Mouse (Mus musculus) CH12.LX (cell line): ENCODE measurements around the gene Dtymk. TPM values are rescaled to one million over a fixed set of nuclear protein-coding genes. Genes with fewer than 3 reads are reported as not detected.
"Not testable (repeated sequence)": the region's sequence is repeated elsewhere in the genome, so short reads cannot be mapped to it uniquely, and the experiment has no call there.

ENCODE experiments used
- DNase-seq: peaks from one replicate; pipeline ENCODE4 v3.0.0-alpha.2; 2013; ENCODE audit errors: extremely low read depth
- H3K27ac ChIP-seq: 2 replicates; pipeline ENCODE4 v1.5.1; 2012; ENCODE audit warnings: low read depth, mild to moderate bottlenecking, control low read depth, moderate library complexity; ENCODE audit not compliant: insufficient read depth
- H3K27me3 ChIP-seq: replicated peaks from 2 replicates; pipeline ENCODE3; 2012; ENCODE audit warnings: inconsistent platforms
- H3K36me3 ChIP-seq, 2 experiments: replicated peaks in 1 of 2; 2 replicates each; pipeline versions ENCODE3 to v1.6.1; 2012; ENCODE audit warnings: inconsistent platforms in 1 of 2, low read length in 1 of 2, mild to moderate bottlenecking in 1 of 2, mixed read lengths in 1 of 2, moderate library complexity in 1 of 2; ENCODE audit not compliant: control insufficient read depth in 1 of 2, insufficient read depth in 1 of 2
- H3K4me1 ChIP-seq, 2 experiments: 2 replicates each; pipeline ENCODE4 v1.6.1; 2012; ENCODE audit warnings: inconsistent platforms in 1 of 2, moderate library complexity in 1 of 2; ENCODE audit not compliant: insufficient read depth in 2 of 2, control insufficient read depth in 1 of 2
- H3K4me2 ChIP-seq: 2 replicates; pipeline ENCODE4 v1.6.1; 2012; ENCODE audit warnings: low read depth, mild to moderate bottlenecking, control low read depth; ENCODE audit not compliant: poor library complexity, insufficient read depth, severe bottlenecking
- H3K4me3 ChIP-seq, 3 experiments: fragments of 150-350 bp in 1 of 3; sonication (generic) in 1 of 3; replicated peaks in 1 of 3; 2 replicates each; pipeline versions ENCODE3 to v1.5.1; 2011 to 2012; ENCODE audit warnings: low read depth in 2 of 3, low read length in 2 of 3, mild to moderate bottlenecking in 2 of 3, moderate library complexity in 2 of 3, control low read depth in 1 of 3, improper control_type of control experiment in 1 of 3, inconsistent platforms in 1 of 3, mixed read lengths in 1 of 3; ENCODE audit not compliant: poor library complexity in 1 of 3
- H3K79me2 ChIP-seq: replicated peaks from 2 replicates; pipeline ENCODE4 v1.6.1; 2012; ENCODE audit warnings: mild to moderate bottlenecking, moderate library complexity; ENCODE audit not compliant: control insufficient read depth, poor library complexity, insufficient read depth, severe bottlenecking; ENCODE audit errors: extremely low read depth
- H3K9ac ChIP-seq: 2 replicates; pipeline ENCODE4 v1.6.1; 2012; ENCODE audit warnings: low read depth, mild to moderate bottlenecking, control low read depth, moderate library complexity; ENCODE audit not compliant: insufficient read depth
- H3K9me3 ChIP-seq: replicated peaks from 2 replicates; pipeline ENCODE3; 2012; ENCODE audit warnings: low read length, inconsistent platforms, mixed read lengths
- BHLHE40 ChIP-seq: IDR thresholded peaks from 2 replicates; pipeline ENCODE4 v1.6.1; 2011; ENCODE audit warnings: mild to moderate bottlenecking, low read depth, low read length, improper control_type of control experiment
- CTCF ChIP-seq, 2 experiments: IDR thresholded peaks in 1 of 2; conservative IDR thresholded peaks in 1 of 2; 2 replicates each; pipeline ENCODE4 v1.5.1; 2011 to 2012; ENCODE audit warnings: low read depth in 2 of 2, low read length in 2 of 2, improper control_type of control experiment in 1 of 2, inconsistent platforms in 1 of 2, mild to moderate bottlenecking in 1 of 2, moderate library complexity in 1 of 2
- E2F4 ChIP-seq: IDR thresholded peaks from 2 replicates; pipeline ENCODE4 v1.6.1; 2011; ENCODE audit warnings: low read depth, low read length, improper control_type of control experiment; ENCODE audit not compliant: insufficient replicate concordance
- HCFC1 ChIP-seq: IDR thresholded peaks from 2 replicates; pipeline ENCODE4 v1.6.1; 2012; ENCODE audit warnings: low read depth, mild to moderate bottlenecking, inconsistent platforms, low read length, improper control_type of control experiment
- IRF4 ChIP-seq: IDR thresholded peaks from 2 replicates; pipeline ENCODE4 v1.6.1; 2014; ENCODE audit warnings: low read depth, mild to moderate bottlenecking, inconsistent platforms, low read length, improper control_type of control experiment
- MAFK ChIP-seq: IDR thresholded peaks from 2 replicates; pipeline ENCODE4 v1.6.1; 2011; ENCODE audit warnings: low read length, improper control_type of control experiment; ENCODE audit not compliant: insufficient replicate concordance
- MAX ChIP-seq: IDR thresholded peaks from 2 replicates; pipeline ENCODE4 v1.6.1; 2011; ENCODE audit warnings: low read length, improper control_type of control experiment
- MAZ ChIP-seq: IDR thresholded peaks from 2 replicates; pipeline ENCODE4 v1.6.1; 2012; ENCODE audit warnings: low read depth, mild to moderate bottlenecking, inconsistent platforms, low read length, improper control_type of control experiment, moderate library complexity
- MEF2A ChIP-seq: IDR thresholded peaks from 2 replicates; pipeline ENCODE4 v1.6.1; 2014; ENCODE audit warnings: low read depth, mild to moderate bottlenecking, inconsistent platforms, low read length, improper control_type of control experiment, borderline replicate concordance
- MYC ChIP-seq: IDR thresholded peaks from 2 replicates; pipeline ENCODE4 v1.6.1; 2011; ENCODE audit warnings: low read depth, mild to moderate bottlenecking, improper control_type of control experiment, low read length
- NELFE ChIP-seq: IDR thresholded peaks from 2 replicates; pipeline ENCODE4 v1.6.1; 2011; ENCODE audit warnings: low read depth, low read length, improper control_type of control experiment
- NRF1 ChIP-seq: IDR thresholded peaks from 2 replicates; pipeline ENCODE4 v1.6.1; 2014; ENCODE audit warnings: low read depth, mild to moderate bottlenecking, inconsistent platforms, low read length, improper control_type of control experiment, moderate library complexity
- POLR2A ChIP-seq: IDR thresholded peaks from 2 replicates; pipeline ENCODE4 v1.6.1; 2011; ENCODE audit warnings: low read depth, mild to moderate bottlenecking, improper control_type of control experiment, low read length
- POLR2AphosphoS2 ChIP-seq: IDR thresholded peaks from 2 replicates; pipeline ENCODE4 v1.6.1; 2011; ENCODE audit warnings: low read depth, low read length, improper control_type of control experiment
- SMC3 ChIP-seq: IDR thresholded peaks from 2 replicates; pipeline ENCODE4 v1.6.1; 2011; ENCODE audit warnings: low read depth, low read length, improper control_type of control experiment
- TBP ChIP-seq: conservative IDR thresholded peaks from 2 replicates; pipeline ENCODE4 v1.6.1; 2011; ENCODE audit warnings: low read depth, low read length, improper control_type of control experiment
- TCF12 ChIP-seq: IDR thresholded peaks from 2 replicates; pipeline ENCODE4 v1.6.1; 2014; ENCODE audit warnings: low read depth, mild to moderate bottlenecking, inconsistent platforms, low read length, improper control_type of control experiment
- UBTF ChIP-seq: IDR thresholded peaks from 2 replicates; pipeline ENCODE4 v1.6.1; 2012; ENCODE audit warnings: low read depth, mild to moderate bottlenecking, inconsistent platforms, low read length, improper control_type of control experiment, moderate library complexity
- USF1 ChIP-seq: IDR thresholded peaks from 2 replicates; pipeline ENCODE4 v1.6.1; 2014; ENCODE audit warnings: low read depth, mild to moderate bottlenecking, inconsistent platforms, low read length, improper control_type of control experiment
- USF2 ChIP-seq: conservative IDR thresholded peaks from 2 replicates; pipeline ENCODE4 v1.6.1; 2011; ENCODE audit warnings: low read depth, low read length, improper control_type of control experiment
- ZMIZ1 ChIP-seq: IDR thresholded peaks from 2 replicates; pipeline ENCODE4 v1.6.1; 2012; ENCODE audit warnings: low read depth, mild to moderate bottlenecking, inconsistent platforms, low read length, improper control_type of control experiment
- dilution Hi-C: fragments of 300-500 bp; cut with MboI; formaldehyde crosslinking; loops from 2 replicates; pipeline ENCODE4 v1.14.3; 2020; ENCODE audit warnings: low sequenced_read_pairs; ENCODE audit not compliant: extremely low pct_unique_long_range_greater_than_20kb, extremely low pct_ligation_motif_present
- in situ Hi-C: fragments of 300-500 bp; cut with MboI; formaldehyde crosslinking; loops from 3 replicates; pipeline ENCODE4 v1.14.3; 2019; ENCODE audit warnings: low sequenced_read_pairs, low pct_ligation_motif_present, low pct_unique_long_range_greater_than_20kb, mixed read lengths
- polyA plus RNA-seq: library from polyadenylated mRNA; unstranded; fragments of >175 nt; gene quantifications from 2 replicates; pipeline ENCODE4 v1.2.1, GENCODE M21; 2012; ENCODE audit warnings: low read depth; ENCODE audit not compliant: insufficient read length
- total RNA-seq, 2 experiments: library from RNA; depleted of rRNA; stranded (reverse); fragments of 300-350 nt in 1 of 2; fragments of >200 nt in 1 of 2; gene quantifications; 2 replicates each; pipeline ENCODE4 v1.2.3; 2012 to 2014

The Dtymk gene
- total and polyA plus RNA-seq, 3 experiments, result 168 to 286 (median 196) TPM

GRCm38 (mm10) chr1:93767600-93767999 lies 34.1 kb downstream of the Dtymk start:
- in situ Hi-C loops, result no loop called here
- dilution Hi-C loops, result no loop called here
- TF ChIP-seq CTCF (conservative IDR thresholded peaks at IDR 0.05 in 1 of 2, IDR thresholded peaks at IDR 0.05 in 1 of 2; ENCODE audit: low read depth in 2 of 2, low read length in 2 of 2) (no peak), POLR2A (no peak)
- H3K36me3 ChIP-seq, result peaks cover 17 to 45% of the 10 kb centered on the region in 2 experiments
- no peak overlapping the region for H3K4me3 ChIP-seq
- H3K79me2 ChIP-seq, result peaks cover 7% of the 10 kb centered on the region; the same call in 1 of the 2 replicates
- H3K4me1 ChIP-seq, result no peaks in the 10 kb centered on the region
- no peak overlapping the region for H3K4me2 ChIP-seq
- H3K9me3 ChIP-seq, result peaks cover 3% of the 10 kb centered on the region
- no peaks in the 10 kb centered on the region for H3K27me3 ChIP-seq
- no peak overlapping the region for H3K9ac ChIP-seq
- no peak overlapping the region for H3K27ac ChIP-seq
- DNase-seq, result no peak

- TF ChIP-seq SMC3 (no peak), USF2 (no peak), POLR2AphosphoS2 (no peak), CTCF (conservative IDR thresholded peaks at IDR 0.05 in 1 of 2, IDR thresholded peaks at IDR 0.05 in 1 of 2; ENCODE audit: low read depth in 2 of 2, low read length in 2 of 2) (no peak), IRF4 (no peak), NRF1 (no peak), MAFK (no peak), MEF2A (no peak), E2F4 (no peak), MAZ (no peak), USF1 (no peak), BHLHE40 (no peak), MAX (no peak), HCFC1 (no peak), NELFE (no peak), TBP (no peak), UBTF (no peak), TCF12 (no peak), ZMIZ1 (no peak), MYC (no peak)
- Histone ChIP-seq H3K9ac (no peak overlapping the region), H3K27me3 (no peaks in the 10 kb centered on the region), H3K4me3 (no peak overlapping the region), H3K4me1 (no peaks in the 10 kb centered on the region), H3K4me2 (no peak overlapping the region), H3K27ac (no peak overlapping the region), H3K36me3 (peaks cover 14 to 31% of the 10 kb centered on the region in 2 experiments), H3K79me2 (peaks cover 7% of the 10 kb centered on the region; the same call in 1 of the 2 replicates), H3K9me3 (no peaks in the 10 kb centered on the region)
- dilution Hi-C loops, result no loop called here
- no peak for DNase-seq
- in situ Hi-C loops, result no loop called here
These were observed 36.7 kb downstream of the Dtymk start for GRCm38 (mm10) chr1:93764871-93765591.

- H3K4me3 ChIP-seq, H3K27me3 ChIP-seq, dilution Hi-C loops, H3K27ac ChIP-seq, DNase-seq, H3K9ac ChIP-seq, H3K4me2 ChIP-seq, H3K4me1 ChIP-seq, H3K9me3 ChIP-seq, in situ Hi-C loops: not testable (repeated sequence)
- peaks cover 4 to 23% of the 10 kb centered on the region in 2 experiments for H3K36me3 ChIP-seq
- peaks cover 15% of the 10 kb centered on the region; the same call in 1 of the 2 replicates for H3K79me2 ChIP-seq
These were observed 38.2 kb downstream of the Dtymk start for GRCm38 (mm10) chr1:93763531-93763930.
